Mouse (Mus musculus) left cerebral cortex, postnatal 10 days (tissue): ENCODE results near the gene Rgr. TPM values are rescaled to one million over a fixed set of nuclear protein-coding genes. Genes with fewer than 3 reads are reported as not detected.

ENCODE experiments used
- DNase-seq, 2 experiments: peaks; one replicate each; pipeline ENCODE4 v3.0.0; 2021 to 2022; ENCODE audit warnings: low spot score in 2 of 2, mixed read lengths in 1 of 2; ENCODE audit errors: extremely low spot score in 1 of 2
- intact Hi-C: fragments of 180-260 bp; cut with DNase I; formaldehyde crosslinking; loops from one replicate; pipeline ENCODE4 v1.15.1; 2025
- total RNA-seq, 2 experiments: library from RNA; stranded (reverse); gene quantifications; 2 replicates each; pipeline ENCODE4 v1.2.3; 2021

Gene Rgr
- not detected for total RNA-seq

- intact Hi-C loops, result no loop called here
- DNase-seq, result no peak
Measured at GRCm38 (mm10) chr14:37048914-37049410, at the start of gene Rgr. Gene Rgr (minus strand): TSS chr14:37048964.

GRCm38 (mm10) chr14:37097956-37098530 is 49.3 kb upstream of the Rgr start, which contains the start of gene Cdhr1:
Gene Cdhr1 (minus strand): TSS chr14:37098347.
- peak in 1 of 2 experiments; percentile 45 for DNase-seq
- intact Hi-C loops, result no loop called here

GRCm38 (mm10) chr14:37095556-37095955 is 46.8 kb upstream of the Rgr start:
- no peak for DNase-seq

GRCm38 (mm10) chr14:37094436-37094835 is 45.7 kb upstream of the Rgr start:
- DNase-seq, result no peak
- intact Hi-C loops, result no loop called here

More at GRCm38 (mm10) chr14:37095556-37095955, 46.8 kb upstream of the Rgr start:
- intact Hi-C loops, result no loop called here

- intact Hi-C loops, result no loop called here
- DNase-seq, result no peak
Measured at GRCm38 (mm10) chr14:37083755-37084154, 35.0 kb upstream of the Rgr start.

- DNase-seq, result no peak
- intact Hi-C loops, result no loop called here
Measured at GRCm38 (mm10) chr14:37080724-37081123, 32.0 kb upstream of the Rgr start.

- intact Hi-C loops, result no loop called here
- no peak for DNase-seq
Measured at GRCm38 (mm10) chr14:37068516-37068915, 19.8 kb upstream of the Rgr start.

GRCm38 (mm10) chr14:37067629-37068028 is 18.9 kb upstream of the Rgr start, which contains the start of gene Lrit2:
Gene Lrit2 (plus strand): TSS chr14:37067929.
- intact Hi-C loops, result no loop called here
- DNase-seq, result no peak

GRCm38 (mm10) chr14:37066636-37067035 is 17.9 kb upstream of the Rgr start:
- no peak for DNase-seq
- intact Hi-C loops, result no loop called here

GRCm38 (mm10) chr14:37064849-37065248 is 16.1 kb upstream of the Rgr start:
- no peak for DNase-seq
- intact Hi-C loops, result no loop called here

- DNase-seq, result no peak
- intact Hi-C loops, result no loop called here
Measured at GRCm38 (mm10) chr14:37034432-37034831, 14.3 kb downstream of the Rgr start.

- DNase-seq, result peak; percentile 70 to 76
- intact Hi-C loops, result loop anchor here (1.0 kb wide), 1 partner anchor 166 kb away; no protein-coding TSS in a partner anchor
Measured at GRCm38 (mm10) chr14:37033241-37033640, 15.5 kb downstream of the Rgr start.

GRCm38 (mm10) chr14:37032481-37033104 is 16.2 kb downstream of the Rgr start:
- DNase-seq, result peak in 1 of 2 experiments; percentile 12
- intact Hi-C loops, result loop anchor here (1.0 kb wide), 1 partner anchor 165 kb away; no protein-coding TSS in a partner anchor

- DNase-seq, result no peak
- intact Hi-C loops, result no loop called here
Measured at GRCm38 (mm10) chr14:37028555-37028954, 20.2 kb downstream of the Rgr start.

GRCm38 (mm10) chr14:37027951-37028350 is 20.8 kb downstream of the Rgr start:
- intact Hi-C loops, result no loop called here
- DNase-seq, result no peak

- DNase-seq, result no peak
- intact Hi-C loops, result no loop called here
Measured at GRCm38 (mm10) chr14:37027248-37027933, 21.4 kb downstream of the Rgr start.

GRCm38 (mm10) chr14:37015894-37016293 is 32.9 kb downstream of the Rgr start:
- intact Hi-C loops, result no loop called here
- DNase-seq, result no peak

GRCm38 (mm10) chr14:37013644-37014043 is 35.1 kb downstream of the Rgr start:
- intact Hi-C loops, result no loop called here
- peak in 1 of 2 experiments; percentile 33 for DNase-seq

- intact Hi-C loops, result no loop called here
- DNase-seq, result no peak
Measured at GRCm38 (mm10) chr14:37009686-37010085, 39.1 kb downstream of the Rgr start.

GRCm38 (mm10) chr14:37006489-37006888 is 42.3 kb downstream of the Rgr start:
- DNase-seq, result no peak
- intact Hi-C loops, result no loop called here
